Mouse (Mus musculus) kidney, adult 2 months (tissue): ENCODE results near the gene Rita1.

Experiments
- CTCF ChIP-seq: fragments of 200-500 bp; conservative IDR thresholded peaks from 2 replicates; pipeline ENCODE4 v1.5.1; 2011; ENCODE audit warnings: low read depth, mild to moderate bottlenecking, control low read depth, low read length, moderate library complexity, mixed read lengths; ENCODE audit not compliant: insufficient read depth, insufficient read length
- POLR2A ChIP-seq: fragments of 200-500 bp; IDR thresholded peaks from one replicate; pipeline ENCODE4 v1.6.1; 2011; ENCODE audit warnings: low read depth, low read length, control low read depth

DNA sequence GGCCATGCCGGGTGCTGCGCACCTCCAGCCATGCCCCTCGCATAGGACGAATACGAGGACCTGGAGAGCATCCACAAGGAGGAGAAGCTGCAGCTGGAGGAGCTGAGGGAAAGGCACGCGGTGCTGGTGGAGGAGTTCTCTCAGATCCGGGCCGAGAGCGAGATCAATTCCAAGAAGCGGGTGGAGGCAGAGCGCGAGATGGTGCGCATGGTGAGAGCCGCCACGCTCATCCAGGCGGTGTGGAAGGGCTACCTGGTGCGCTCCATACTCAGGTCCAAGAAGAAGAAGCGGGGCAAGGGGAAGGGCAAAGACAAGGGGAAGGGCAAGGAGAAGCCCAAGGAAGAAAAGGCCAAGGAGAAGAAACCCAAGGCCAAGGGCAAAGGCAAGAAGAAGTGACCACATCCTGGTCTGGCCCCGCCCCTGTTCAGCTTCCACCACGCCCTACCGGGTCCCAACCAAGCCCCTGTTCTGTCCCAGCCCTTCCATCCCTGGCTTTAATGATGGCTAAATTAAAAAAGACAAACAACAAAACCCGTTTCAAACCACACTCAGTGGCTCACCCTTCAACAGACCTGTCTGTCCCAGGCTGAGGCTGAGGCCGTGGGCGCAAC, 5.7 kb downstream of the Rita1 start:
- TF ChIP-seq POLR2A (no peak), CTCF (no peak)
